Mouse (Mus musculus): Measurements from ENCODE around the gene Rnf19b. TPM values are rescaled to one million over a fixed set of nuclear protein-coding genes. Genes with fewer than 3 reads are reported as not detected.

Gene Rnf19b
- polyA plus RNA-seq, 1 experiment from 2014 or later, result 10.8 TPM

GRCm38 (mm10) chr4:129110804-129111203 lies 52.7 kb downstream of the Rnf19b start:
- H3K27me3 ChIP-seq, result peaks cover 44% of the 10 kb centered on the region
- 85% methylated on average over 6 of the region's 6 CpGs for WGBS
- H3K4me2 ChIP-seq, result no peak overlapping the region
- no peak overlapping the region for H3K4me3 ChIP-seq (replicated peaks)
- H3K9me3 ChIP-seq, result 0 out of 2 replicates have a peak, but pooled peaks cover 5% of the 10 kb centered on the region
- no peak overlapping the region for H3K9ac ChIP-seq (replicated peaks)
- peaks cover 5% of the 10 kb centered on the region; the same call in 1 of the 2 replicates for H3K4me1 ChIP-seq (replicated peaks)
- no peak for ATAC-seq (ENCODE audit: insufficient number of reproducible peaks, insufficient read depth, low FRiP score, low TSS enrichment, low read depth)
- no peaks in the 10 kb centered on the region for H3K36me3 ChIP-seq
- no peak overlapping the region for H3K27ac ChIP-seq

DNA sequence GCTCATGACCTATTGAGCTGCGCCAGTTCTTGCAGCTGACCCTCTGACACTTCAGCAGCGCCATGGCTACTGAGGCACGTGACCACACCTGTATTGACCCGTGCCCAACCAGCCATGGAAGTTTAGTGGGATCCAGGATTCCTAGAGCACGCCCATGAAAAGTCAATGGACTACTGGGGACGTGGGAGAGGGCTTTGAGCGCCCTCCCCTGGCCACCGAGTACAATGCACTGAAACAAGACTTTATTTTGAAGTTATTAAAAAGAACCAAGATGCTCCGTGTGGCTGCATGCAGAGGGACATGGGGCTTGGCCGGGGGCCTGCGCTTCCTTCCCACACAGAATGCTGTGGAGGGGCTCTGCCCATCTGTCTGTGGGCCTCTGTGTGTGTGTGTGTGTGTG lies 53.3 kb downstream of the Rnf19b start:
- peaks cover 5% of the 10 kb centered on the region; the same call in 1 of the 2 replicates for H3K4me1 ChIP-seq (replicated peaks)
- H3K4me3 ChIP-seq (replicated peaks), result no peak overlapping the region
- no peak overlapping the region for H3K27ac ChIP-seq
- H3K9ac ChIP-seq (replicated peaks), result no peak overlapping the region
- no peak overlapping the region for H3K4me2 ChIP-seq
- no peak for ATAC-seq (ENCODE audit: insufficient number of reproducible peaks, insufficient read depth, low FRiP score, low TSS enrichment, low read depth)
- peaks cover 43% of the 10 kb centered on the region for H3K27me3 ChIP-seq
- H3K9me3 ChIP-seq, result 0 out of 2 replicates have a peak, but pooled peaks cover 5% of the 10 kb centered on the region
- WGBS, result 68% methylated on average over 11 of the region's 11 CpGs
- H3K36me3 ChIP-seq, result no peaks in the 10 kb centered on the region

DNA sequence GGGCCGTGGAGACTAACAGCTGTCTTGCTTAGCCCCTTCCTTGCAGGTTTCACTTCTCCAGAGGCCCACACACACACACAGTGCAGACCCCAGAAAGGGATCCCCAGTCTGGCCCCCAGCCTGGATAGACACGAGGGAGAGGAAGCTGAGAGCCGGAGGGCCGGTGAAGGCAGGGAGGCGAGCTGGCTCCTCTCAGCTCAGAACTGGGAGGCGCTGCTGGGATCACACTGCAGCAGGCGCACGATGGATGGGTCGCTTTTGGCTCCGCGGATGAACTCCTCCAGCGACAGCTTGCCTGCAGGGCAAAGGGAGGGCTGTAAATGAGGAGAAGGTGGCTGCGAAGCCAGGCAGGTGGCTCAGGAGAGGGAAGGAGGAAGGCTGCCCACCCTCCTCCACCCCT lies 54.2 kb downstream of the Rnf19b start:
- Histone ChIP-seq H3K4me3 (replicated peaks) (no peak overlapping the region), H3K27me3 (peaks cover 38% of the 10 kb centered on the region), H3K4me1 (replicated peaks) (peaks cover 5% of the 10 kb centered on the region; the same call in 1 of the 2 replicates), H3K36me3 (no peaks in the 10 kb centered on the region), H3K9ac (replicated peaks) (no peak overlapping the region), H3K9me3 (0 out of 2 replicates have a peak, but pooled peaks cover 5% of the 10 kb centered on the region), H3K27ac (no peak overlapping the region), H3K4me2 (no peak overlapping the region)
- no peak for ATAC-seq (ENCODE audit: insufficient number of reproducible peaks, insufficient read depth, low FRiP score, low TSS enrichment, low read depth)
- WGBS, result 53% methylated on average over 12 of the region's 13 CpGs

DNA sequence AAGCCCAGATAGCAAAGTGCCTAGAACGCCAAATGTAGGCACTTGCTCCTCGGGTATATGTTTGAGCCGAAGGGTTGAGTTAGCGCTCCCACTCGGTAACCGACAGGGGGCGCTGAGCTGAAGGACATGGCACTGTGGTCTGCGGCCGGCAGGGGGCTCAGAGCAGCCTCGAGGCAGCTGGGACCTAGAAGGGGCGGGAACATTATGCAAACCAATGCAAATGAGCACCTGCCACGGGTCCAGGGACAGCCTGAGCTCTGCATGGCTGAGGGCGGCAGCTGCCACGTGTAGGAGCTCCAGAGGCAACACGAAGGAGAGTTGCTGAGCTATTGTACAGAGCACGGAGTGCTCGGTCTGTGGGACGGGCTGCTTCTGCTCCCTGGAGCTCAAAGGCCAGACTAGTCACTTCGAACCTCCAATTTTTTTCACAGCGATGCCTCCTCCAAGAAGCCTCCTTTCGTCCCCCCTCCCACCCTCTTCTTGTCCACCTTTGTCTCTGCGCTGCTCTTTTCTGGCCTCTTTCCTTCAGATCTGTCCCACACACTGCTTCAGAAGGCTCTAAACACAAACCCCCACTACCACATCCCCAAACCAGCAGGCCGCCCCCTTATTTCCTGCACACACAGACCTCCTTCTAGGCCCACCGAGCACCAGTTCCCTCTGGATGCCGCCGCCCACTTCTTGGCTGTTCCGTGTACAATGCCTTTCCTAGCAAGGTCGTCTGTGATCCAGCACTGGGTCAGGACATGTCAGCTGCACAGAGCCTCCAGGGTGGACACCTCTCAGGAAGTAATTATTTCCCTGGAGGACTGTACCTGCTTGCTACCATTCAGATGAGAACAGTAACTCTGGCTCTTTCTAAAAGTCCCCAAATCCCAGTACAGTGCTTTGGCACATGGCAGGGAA lies 55.3 kb downstream of the Rnf19b start:
- peak; percentile 74; the same call in 1 of the 2 replicates for ATAC-seq (ENCODE audit: insufficient number of reproducible peaks, insufficient read depth, low FRiP score, low TSS enrichment, low read depth)
- 32% methylated on average over 28 of the region's 28 CpGs for WGBS

DNA sequence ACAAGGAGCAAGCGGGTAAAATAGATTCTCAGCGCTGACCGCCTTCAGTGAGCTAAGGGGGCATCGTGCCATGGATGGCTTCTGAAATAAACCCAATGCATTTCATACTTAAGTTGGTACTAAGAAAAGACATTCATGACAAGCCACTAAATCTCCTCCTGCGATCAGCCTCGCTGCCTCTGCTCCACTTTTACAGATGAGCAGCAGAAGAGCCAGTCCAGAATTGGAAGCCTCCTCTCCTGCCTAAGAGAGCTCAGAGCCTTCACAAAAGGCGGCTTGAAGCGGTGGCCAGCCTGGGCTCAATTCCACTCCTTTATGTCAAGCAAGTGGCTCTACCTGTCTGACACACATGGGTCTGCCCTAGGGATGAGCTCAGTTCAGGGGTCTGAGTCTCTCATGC lies 58.6 kb downstream of the Rnf19b start:
- Histone ChIP-seq H3K27me3 (peaks cover 59% of the 10 kb centered on the region), H3K4me2 (no peak overlapping the region), H3K27ac (no peak overlapping the region), H3K9ac (replicated peaks) (no peak overlapping the region), H3K4me3 (replicated peaks) (no peak overlapping the region), H3K9me3 (0 out of 2 replicates have a peak, but pooled peaks cover 5% of the 10 kb centered on the region), H3K4me1 (replicated peaks) (peaks cover 19% of the 10 kb centered on the region), H3K36me3 (no peaks in the 10 kb centered on the region)
- ATAC-seq (ENCODE audit: insufficient number of reproducible peaks, insufficient read depth, low FRiP score, low TSS enrichment, low read depth), result no peak
- WGBS, result 93% methylated on average over 8 of the region's 8 CpGs

More for the DNA sequence above, 55.3 kb downstream of the Rnf19b start:
- H3K27me3 ChIP-seq, result peaks cover 29% of the 10 kb centered on the region
- H3K9me3 ChIP-seq, result 0 out of 2 replicates have a peak, but pooled peaks cover 5% of the 10 kb centered on the region
- H3K4me2 ChIP-seq, result no peak overlapping the region
- H3K4me3 ChIP-seq (replicated peaks), result no peak overlapping the region
- peaks cover 5% of the 10 kb centered on the region; the same call in 1 of the 2 replicates for H3K4me1 ChIP-seq (replicated peaks)
- no peak overlapping the region for H3K27ac ChIP-seq
- no peak overlapping the region for H3K9ac ChIP-seq (replicated peaks)
- H3K36me3 ChIP-seq, result no peaks in the 10 kb centered on the region

- Histone ChIP-seq H3K27me3 (peaks cover 71% of the 10 kb centered on the region), H3K9ac (replicated peaks) (no peak overlapping the region)
Observed at GRCm38 (mm10) chr4:129117720-129118510, 59.8 kb downstream of the Rnf19b start.

GRCm38 (mm10) chr4:129119708-129120107 lies 61.6 kb downstream of the Rnf19b start:
- ATAC-seq (ENCODE audit: insufficient number of reproducible peaks, insufficient read depth, low FRiP score, low TSS enrichment, low read depth), result no peak
- Histone ChIP-seq H3K27ac (no peak overlapping the region), H3K27me3 (peaks cover 85% of the 10 kb centered on the region), H3K9ac (replicated peaks) (no peak overlapping the region), H3K36me3 (no peaks in the 10 kb centered on the region), H3K4me3 (replicated peaks) (no peak overlapping the region), H3K9me3 (no peaks in the 10 kb centered on the region), H3K4me2 (no peak overlapping the region), H3K4me1 (replicated peaks) (peaks cover 18% of the 10 kb centered on the region)
- WGBS, result 73% methylated on average over 10 of the region's 10 CpGs

More at GRCm38 (mm10) chr4:129117720-129118510, 59.8 kb downstream of the Rnf19b start:
- Histone ChIP-seq H3K4me2 (no peak overlapping the region), H3K36me3 (no peaks in the 10 kb centered on the region), H3K27ac (no peak overlapping the region), H3K9me3 (0 out of 2 replicates have a peak, but pooled peaks cover 3% of the 10 kb centered on the region), H3K4me3 (replicated peaks) (no peak overlapping the region), H3K4me1 (replicated peaks) (peaks cover 17% of the 10 kb centered on the region)
- ATAC-seq (ENCODE audit: insufficient number of reproducible peaks, insufficient read depth, low FRiP score, low TSS enrichment, low read depth), result no peak
- 85% methylated on average over 14 of the region's 14 CpGs for WGBS

- WGBS, result under 1% methylated on average over 59 of the region's 59 CpGs
- no peak for ATAC-seq (ENCODE audit: insufficient number of reproducible peaks, insufficient read depth, low FRiP score, low TSS enrichment, low read depth)
- Histone ChIP-seq H3K36me3 (no peaks in the 10 kb centered on the region), H3K27me3 (peaks cover 85% of the 10 kb centered on the region), H3K4me2 (peak overlapping the region; percentile 89), H3K27ac (no peak overlapping the region), H3K9ac (replicated peaks) (peak overlapping the region; percentile 27; the same call in 1 of the 2 replicates), H3K4me3 (replicated peaks) (peak overlapping the region; percentile 47), H3K9me3 (no peaks in the 10 kb centered on the region), H3K4me1 (replicated peaks) (peaks cover 25% of the 10 kb centered on the region)
Observed at GRCm38 (mm10) chr4:129120520-129121445, 62.7 kb downstream of the Rnf19b start.

- no peak within 1 kb of the TSS for H3K27ac ChIP-seq
- no peaks in the 10 kb centered on the region for H3K36me3 ChIP-seq
- peak within 1 kb of the TSS; percentile 27; the same call in 1 of the 2 replicates for H3K9ac ChIP-seq (replicated peaks)
- ATAC-seq (ENCODE audit: insufficient number of reproducible peaks, insufficient read depth, low FRiP score, low TSS enrichment, low read depth), result no peak
- H3K4me2 ChIP-seq, result peak within 1 kb of the TSS; percentile 89
- peaks cover 89% of the 10 kb centered on the region for H3K27me3 ChIP-seq
- WGBS, result 1% methylated on average over 16 of the region's 17 CpGs
- no peaks in the 10 kb centered on the region for H3K9me3 ChIP-seq
- H3K4me1 ChIP-seq (replicated peaks), result peaks cover 29% of the 10 kb centered on the region
- H3K4me3 ChIP-seq (replicated peaks), result peak within 1 kb of the TSS; percentile 47
Observed at GRCm38 (mm10) chr4:129121569-129122086, 63.6 kb downstream of the Rnf19b start, which contains the start of gene Hpca. Hpca (minus strand) TSS chr4:129122036.

DNA sequence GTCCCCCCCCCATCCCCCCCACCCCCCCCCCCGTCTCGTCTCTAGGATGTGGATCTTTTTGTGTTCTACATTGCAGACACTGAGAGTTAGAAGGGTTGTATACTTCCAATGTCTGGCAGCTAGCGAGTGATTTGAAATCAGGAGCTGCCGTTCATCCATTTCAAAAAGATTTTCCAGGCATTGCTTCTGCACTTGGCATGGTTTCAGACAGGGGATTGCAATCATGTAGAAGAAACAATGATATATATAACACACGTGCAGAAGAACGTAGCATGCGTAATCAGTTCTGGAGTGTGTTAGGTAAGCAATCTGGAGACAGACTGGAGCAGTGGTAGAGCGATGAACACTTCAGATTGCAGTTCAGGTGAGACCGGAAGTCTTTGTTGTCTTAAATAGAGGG lies 64.0 kb downstream of the Rnf19b start:
- Histone ChIP-seq H3K4me3 (replicated peaks) (peak overlapping the region; percentile 47; the same call in 1 of the 2 replicates), H3K4me2 (no peak overlapping the region), H3K36me3 (no peaks in the 10 kb centered on the region), H3K27ac (no peak overlapping the region), H3K4me1 (replicated peaks) (peaks cover 29% of the 10 kb centered on the region), H3K9me3 (no peaks in the 10 kb centered on the region), H3K9ac (replicated peaks) (no peak overlapping the region), H3K27me3 (peaks cover 87% of the 10 kb centered on the region)
- WGBS, result 31% methylated on average over 9 of the region's 9 CpGs
- no peak for ATAC-seq (ENCODE audit: insufficient number of reproducible peaks, insufficient read depth, low FRiP score, low TSS enrichment, low read depth)

Measured in limb, embryonic 12.5 days (tissue).